8 mouse cellular contexts compared by ENCODE assay signal in the genomic region with DNA sequence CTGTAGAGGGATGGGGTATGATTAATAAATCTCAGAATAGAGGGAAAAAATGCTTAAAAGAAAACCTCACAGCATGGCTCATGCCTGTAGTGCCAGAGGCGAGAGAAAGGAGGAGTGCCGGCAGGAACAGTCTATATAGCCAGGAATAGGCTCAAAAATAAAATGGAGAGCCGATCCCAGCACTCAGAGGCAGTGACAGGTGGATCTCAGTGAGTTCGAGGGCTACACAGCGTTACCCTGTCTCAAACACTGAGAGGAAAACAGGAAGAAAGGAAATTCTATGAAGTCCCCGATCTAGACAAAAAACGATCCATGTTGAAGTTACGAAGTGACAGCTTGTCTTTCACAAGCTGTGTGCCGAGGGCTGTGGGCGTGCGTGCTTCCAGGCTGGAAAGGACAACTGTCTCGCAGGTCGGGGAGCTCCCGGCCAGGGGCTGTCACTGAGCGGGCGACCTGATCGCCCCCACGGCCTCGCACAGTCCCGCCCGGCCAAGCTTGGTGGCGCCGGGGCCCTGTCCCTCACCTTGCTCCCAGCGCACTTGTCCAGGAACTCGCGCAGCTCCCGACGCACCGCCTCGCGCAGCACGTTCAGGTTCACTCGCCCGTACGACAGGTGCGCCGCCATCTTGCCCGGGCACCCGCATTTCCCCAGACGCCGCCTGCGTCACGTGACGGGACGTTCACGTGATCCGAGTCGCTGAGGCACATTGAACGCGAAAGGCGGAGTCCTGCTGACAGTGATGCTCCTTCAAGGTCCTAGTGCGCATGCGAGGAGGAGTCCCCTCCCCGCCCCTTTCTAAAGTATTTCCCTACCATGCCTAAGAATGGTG. TPM values are rescaled to one million over a fixed set of nuclear protein-coding genes. Genes with fewer than 3 reads are reported as not detected.
DNase-seq lines count a peak whose midpoint lies in the region; ATAC-seq lines count a peak whose summit lies in the region.

TSS of gene Vps33a (minus strand) at position 682 of the 830 bp plus-strand sequence.

- ATAC-seq in hindbrain, embryonic 14.5 days (ENCODE audit: low FRiP score), result peak; percentile 94

- peaks cover 8% of the 10 kb centered on the region; the same call in 1 of the 2 replicates for H3K4me1 ChIP-seq in hindbrain, embryonic 14.5 days (replicated peaks; ENCODE audit: control insufficient read depth, insufficient read depth, low read length)

- peak within 1 kb of the TSS; percentile 79 for H3K27ac ChIP-seq in hindbrain, embryonic 14.5 days

- peak within 1 kb of the TSS; percentile 78 for H3K4me3 ChIP-seq in hindbrain, embryonic 14.5 days (replicated peaks; ENCODE audit: low read length)

- peak; percentile 99 for DNase-seq in R1 (ENCODE audit: low read depth, low spot score)
- peak; percentile 96 to 99 for DNase-seq in cerebellum, postnatal 25 days
- DNase-seq in frontal cortex, postnatal 25 days (ENCODE audit: low spot score in 2 of 2), result peak; percentile 96 to 98
- peak; percentile 100 for DNase-seq in hindbrain, embryonic 14.5 days (ENCODE audit: low spot score)
- peak; percentile 94 to 96 for DNase-seq in layer of hippocampus, postnatal 36 days
- DNase-seq in lung, postnatal 36 days, result peak; percentile 99
- peak; percentile 99 for DNase-seq in retina, postnatal 1 day
- DNase-seq in urinary bladder, adult 18-20 months (ENCODE audit: low spot score in 2 of 2), result peak; percentile 95

- H3K27me3 ChIP-seq in hindbrain, embryonic 14.5 days (ENCODE audit: control insufficient read depth, insufficient read depth, low read length), result no peaks in the 10 kb centered on the region

- WGBS in hindbrain, embryonic 14.5 days, result under 1% methylated on average over 52 of the region's 54 CpGs

- peaks cover 34% of the 10 kb centered on the region for H3K36me3 ChIP-seq in hindbrain, embryonic 14.5 days (replicated peaks; ENCODE audit: control insufficient read depth, insufficient read depth)

- H3K9ac ChIP-seq in hindbrain, embryonic 14.5 days, result peak within 1 kb of the TSS; percentile 81

- H3K4me2 ChIP-seq in hindbrain, embryonic 14.5 days (replicated peaks), result peak within 1 kb of the TSS; percentile 87

- H3K9me3 ChIP-seq in hindbrain, embryonic 14.5 days (ENCODE audit: control insufficient read depth, low read length), result no peaks in the 10 kb centered on the region

RNA-seq across cellular contexts. Expression of gene Vps33a, which starts in this region (rescaled TPM):
- polyA plus RNA-seq in hindbrain, embryonic 14.5 days (2014; fragmentation: Nextera tagmentation; extraction: Ambion mirVana), result 49.8 and 50.4 TPM in 2 replicates
- 10 to 100 TPM; 97.1 to 99.8 TPM for total RNA-seq in layer of hippocampus, postnatal 36 days (2021)

Comparison
In these comparisons a context has a peak if more than half of its experiments do, and no peak if none do; other contexts are left out.
1. Peak in every context shown above with its lines: DNase-seq, ATAC-seq, H3K4me3 ChIP-seq and H3K27ac ChIP-seq.